Mouse (Mus musculus) CH12.LX (cell line): ENCODE measurements at regions not wholly inside any gene's neighbourhood (a gene's known extent, or its start where the extent isn't known, plus 50 kb on each side); places are given as distances from the start of the nearest gene placed in this dataset.

Source experiments
- DNase-seq: peaks from one replicate; pipeline ENCODE4 v3.0.0-alpha.2; 2013; ENCODE audit errors: extremely low read depth
- H3K27ac ChIP-seq: 2 replicates; pipeline ENCODE4 v1.5.1; 2012; ENCODE audit warnings: low read depth, mild to moderate bottlenecking, control low read depth, moderate library complexity; ENCODE audit not compliant: insufficient read depth
- H3K27me3 ChIP-seq: replicated peaks from 2 replicates; pipeline ENCODE3; 2012; ENCODE audit warnings: inconsistent platforms
- H3K36me3 ChIP-seq, 2 experiments: replicated peaks in 1 of 2; 2 replicates each; pipeline versions ENCODE3 to v1.6.1; 2012; ENCODE audit warnings: inconsistent platforms in 1 of 2, low read length in 1 of 2, mild to moderate bottlenecking in 1 of 2, mixed read lengths in 1 of 2, moderate library complexity in 1 of 2; ENCODE audit not compliant: control insufficient read depth in 1 of 2, insufficient read depth in 1 of 2
- H3K4me1 ChIP-seq, 2 experiments: 2 replicates each; pipeline ENCODE4 v1.6.1; 2012; ENCODE audit warnings: inconsistent platforms in 1 of 2, moderate library complexity in 1 of 2; ENCODE audit not compliant: insufficient read depth in 2 of 2, control insufficient read depth in 1 of 2
- H3K4me2 ChIP-seq: 2 replicates; pipeline ENCODE4 v1.6.1; 2012; ENCODE audit warnings: low read depth, mild to moderate bottlenecking, control low read depth; ENCODE audit not compliant: poor library complexity, insufficient read depth, severe bottlenecking
- H3K4me3 ChIP-seq, 3 experiments: fragments of 150-350 bp in 1 of 3; sonication (generic) in 1 of 3; replicated peaks in 1 of 3; 2 replicates each; pipeline versions ENCODE3 to v1.5.1; 2011 to 2012; ENCODE audit warnings: low read depth in 2 of 3, low read length in 2 of 3, mild to moderate bottlenecking in 2 of 3, moderate library complexity in 2 of 3, control low read depth in 1 of 3, improper control_type of control experiment in 1 of 3, inconsistent platforms in 1 of 3, mixed read lengths in 1 of 3; ENCODE audit not compliant: poor library complexity in 1 of 3
- H3K79me2 ChIP-seq: replicated peaks from 2 replicates; pipeline ENCODE4 v1.6.1; 2012; ENCODE audit warnings: mild to moderate bottlenecking, moderate library complexity; ENCODE audit not compliant: control insufficient read depth, poor library complexity, insufficient read depth, severe bottlenecking; ENCODE audit errors: extremely low read depth
- H3K9ac ChIP-seq: 2 replicates; pipeline ENCODE4 v1.6.1; 2012; ENCODE audit warnings: low read depth, mild to moderate bottlenecking, control low read depth, moderate library complexity; ENCODE audit not compliant: insufficient read depth
- H3K9me3 ChIP-seq: replicated peaks from 2 replicates; pipeline ENCODE3; 2012; ENCODE audit warnings: low read length, inconsistent platforms, mixed read lengths
- ELF1 ChIP-seq: IDR thresholded peaks from 2 replicates; pipeline ENCODE4 v1.6.1; 2014; ENCODE audit warnings: low read depth, mild to moderate bottlenecking, inconsistent platforms, low read length, improper control_type of control experiment
- GABPA ChIP-seq: IDR thresholded peaks from 2 replicates; pipeline ENCODE4 v1.6.1; 2012; ENCODE audit warnings: low read depth, low read length, improper control_type of control experiment, inconsistent platforms; ENCODE audit not compliant: insufficient replicate concordance
- HCFC1 ChIP-seq: IDR thresholded peaks from 2 replicates; pipeline ENCODE4 v1.6.1; 2012; ENCODE audit warnings: low read depth, mild to moderate bottlenecking, inconsistent platforms, low read length, improper control_type of control experiment
- JUN ChIP-seq: IDR thresholded peaks from 2 replicates; pipeline ENCODE4 v1.6.1; 2011; ENCODE audit warnings: low read depth, mild to moderate bottlenecking, low read length, improper control_type of control experiment, moderate library complexity; ENCODE audit not compliant: insufficient read depth
- JUND ChIP-seq: conservative IDR thresholded peaks from 2 replicates; pipeline ENCODE4 v1.6.1; 2011; ENCODE audit warnings: low read depth, low read length, improper control_type of control experiment
- KAT2A ChIP-seq: IDR thresholded peaks from 2 replicates; pipeline ENCODE4 v1.6.1; 2012; ENCODE audit warnings: low read length, improper control_type of control experiment, inconsistent platforms; ENCODE audit not compliant: insufficient replicate concordance
- MAX ChIP-seq: IDR thresholded peaks from 2 replicates; pipeline ENCODE4 v1.6.1; 2011; ENCODE audit warnings: low read length, improper control_type of control experiment
- MEF2A ChIP-seq: IDR thresholded peaks from 2 replicates; pipeline ENCODE4 v1.6.1; 2014; ENCODE audit warnings: low read depth, mild to moderate bottlenecking, inconsistent platforms, low read length, improper control_type of control experiment, borderline replicate concordance
- MXI1 ChIP-seq: IDR thresholded peaks from 2 replicates; pipeline ENCODE4 v1.6.1; 2011; ENCODE audit warnings: mild to moderate bottlenecking, low read depth, low read length, improper control_type of control experiment
- MYC ChIP-seq: IDR thresholded peaks from 2 replicates; pipeline ENCODE4 v1.6.1; 2011; ENCODE audit warnings: low read depth, mild to moderate bottlenecking, improper control_type of control experiment, low read length
- NELFE ChIP-seq: IDR thresholded peaks from 2 replicates; pipeline ENCODE4 v1.6.1; 2011; ENCODE audit warnings: low read depth, low read length, improper control_type of control experiment
- NRF1 ChIP-seq: IDR thresholded peaks from 2 replicates; pipeline ENCODE4 v1.6.1; 2014; ENCODE audit warnings: low read depth, mild to moderate bottlenecking, inconsistent platforms, low read length, improper control_type of control experiment, moderate library complexity
- PAX5 ChIP-seq: IDR thresholded peaks from 2 replicates; pipeline ENCODE4 v1.6.1; 2012; ENCODE audit warnings: low read length, inconsistent platforms, mixed read lengths
- POLR2AphosphoS2 ChIP-seq: IDR thresholded peaks from 2 replicates; pipeline ENCODE4 v1.6.1; 2011; ENCODE audit warnings: low read depth, low read length, improper control_type of control experiment
- RCOR1 ChIP-seq: conservative IDR thresholded peaks from 2 replicates; pipeline ENCODE4 v1.6.1; 2012; ENCODE audit warnings: low read depth, mild to moderate bottlenecking, inconsistent platforms, low read length, improper control_type of control experiment
- SMC3 ChIP-seq: IDR thresholded peaks from 2 replicates; pipeline ENCODE4 v1.6.1; 2011; ENCODE audit warnings: low read depth, low read length, improper control_type of control experiment
- TBP ChIP-seq: conservative IDR thresholded peaks from 2 replicates; pipeline ENCODE4 v1.6.1; 2011; ENCODE audit warnings: low read depth, low read length, improper control_type of control experiment
- TCF12 ChIP-seq: IDR thresholded peaks from 2 replicates; pipeline ENCODE4 v1.6.1; 2014; ENCODE audit warnings: low read depth, mild to moderate bottlenecking, inconsistent platforms, low read length, improper control_type of control experiment
- ZC3H11A ChIP-seq: IDR thresholded peaks from 2 replicates; pipeline ENCODE4 v1.6.1; 2012; ENCODE audit warnings: low read depth, mild to moderate bottlenecking, inconsistent platforms, low read length, improper control_type of control experiment
- ZMIZ1 ChIP-seq: IDR thresholded peaks from 2 replicates; pipeline ENCODE4 v1.6.1; 2012; ENCODE audit warnings: low read depth, mild to moderate bottlenecking, inconsistent platforms, low read length, improper control_type of control experiment
- dilution Hi-C: fragments of 300-500 bp; cut with MboI; formaldehyde crosslinking; loops from 2 replicates; pipeline ENCODE4 v1.14.3; 2020; ENCODE audit warnings: low sequenced_read_pairs; ENCODE audit not compliant: extremely low pct_unique_long_range_greater_than_20kb, extremely low pct_ligation_motif_present
- in situ Hi-C: fragments of 300-500 bp; cut with MboI; formaldehyde crosslinking; loops from 3 replicates; pipeline ENCODE4 v1.14.3; 2019; ENCODE audit warnings: low sequenced_read_pairs, low pct_ligation_motif_present, low pct_unique_long_range_greater_than_20kb, mixed read lengths

DNA sequence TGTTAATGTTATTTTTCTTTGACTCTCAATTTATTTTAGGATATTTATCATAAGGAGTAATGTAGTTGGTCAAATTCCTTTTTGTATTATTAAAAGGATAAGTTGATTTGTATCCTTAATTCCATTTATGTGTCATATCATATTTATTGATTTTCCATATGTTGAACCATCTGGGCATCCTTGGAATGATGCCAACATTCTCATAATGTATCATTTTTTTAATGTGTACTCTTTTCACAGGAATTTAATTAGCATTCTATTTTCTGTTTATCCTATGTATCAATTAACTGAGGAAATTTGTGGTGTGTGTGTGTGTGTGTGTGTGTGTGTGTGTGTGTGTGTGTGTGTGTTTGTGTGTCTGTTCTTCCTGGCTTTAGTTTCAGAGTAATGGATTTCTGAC is 779.6 kb downstream of the Pcdh7 start:
- no peak for DNase-seq
- Histone ChIP-seq H3K4me3 (no peak overlapping the region), H3K36me3 (no peaks in the 10 kb centered on the region), H3K27me3 (no peaks in the 10 kb centered on the region), H3K27ac (no peak overlapping the region)
- TF ChIP-seq PAX5 = no peak
- no peak for TF ChIP-seq MXI1
- TF ChIP-seq MYC = no peak
- no peak for TF ChIP-seq MEF2A
- TF ChIP-seq KAT2A = no peak
- TF ChIP-seq HCFC1 = no peak
- no peak for TF ChIP-seq JUND
- TF ChIP-seq ZMIZ1 = no peak
- TF ChIP-seq TCF12 = no peak
- TF ChIP-seq NRF1 = no peak
- TF ChIP-seq NELFE = no peak
- no peak for TF ChIP-seq POLR2AphosphoS2
- TF ChIP-seq, all 38 proteins: peak for 0
- in situ Hi-C loops (no loop called here), dilution Hi-C loops (no loop called here)
- Histone ChIP-seq H3K79me2 (no peaks in the 10 kb centered on the region), H3K9me3 (peaks cover 3% of the 10 kb centered on the region), H3K4me2 (no peak overlapping the region), H3K4me1 (no peaks in the 10 kb centered on the region), H3K9ac (no peak overlapping the region)

DNA sequence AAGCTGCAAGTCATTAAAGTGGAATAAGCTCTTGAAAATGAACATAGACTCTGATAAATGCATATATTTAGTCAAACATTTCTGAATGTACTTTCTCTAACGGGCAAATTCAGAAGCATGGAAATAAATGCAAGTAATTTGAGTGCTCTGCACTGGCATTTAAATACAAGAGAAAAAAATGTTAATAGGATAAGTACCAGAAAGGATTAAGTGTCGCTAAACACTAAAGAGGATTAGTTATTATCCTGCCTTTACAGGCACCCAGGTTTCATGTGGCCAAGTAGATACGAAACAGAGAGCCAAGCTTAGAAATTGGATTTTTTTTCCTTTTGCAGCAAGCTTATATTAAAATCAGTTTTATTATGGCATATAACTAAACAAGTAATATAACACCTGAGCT is 813.8 kb downstream of the Pcdh7 start:
- peaks cover 19% of the 10 kb centered on the region for H3K9me3 ChIP-seq
- H3K4me2 ChIP-seq = no peak overlapping the region
- no peak overlapping the region for H3K27ac ChIP-seq
- no peaks in the 10 kb centered on the region for H3K4me1 ChIP-seq
- no peak overlapping the region for H3K9ac ChIP-seq
- dilution Hi-C loops = no loop called here
- no peak for DNase-seq
- no peak overlapping the region for H3K4me3 ChIP-seq
- in situ Hi-C loops = no loop called here
- TF ChIP-seq TBP (no peak), SMC3 (no peak), MYC (no peak), RCOR1 (no peak), HCFC1 (no peak)
- H3K36me3 ChIP-seq = no peaks in the 10 kb centered on the region
- H3K27me3 ChIP-seq = no peaks in the 10 kb centered on the region
- no peaks in the 10 kb centered on the region for H3K79me2 ChIP-seq

DNA sequence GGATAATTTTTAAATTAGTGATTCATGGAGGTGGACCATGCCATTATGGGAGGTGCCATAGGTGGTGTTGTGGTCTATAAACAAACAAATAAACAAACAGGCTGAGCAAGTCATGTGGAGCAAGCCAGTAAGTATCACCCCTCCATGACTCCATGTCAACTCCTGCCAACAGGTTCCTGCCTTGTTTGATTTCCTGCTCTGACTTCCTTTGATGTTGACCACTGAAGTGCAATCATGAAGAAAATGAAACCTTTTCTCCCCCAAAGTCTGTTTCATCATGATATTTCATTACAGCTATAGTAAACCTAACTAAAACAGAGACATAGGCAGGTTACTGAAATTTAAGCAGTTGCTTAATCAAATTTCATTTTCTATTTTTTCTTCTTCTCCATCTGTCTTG is 839.0 kb downstream of the Pcdh7 start:
- Histone ChIP-seq H3K4me1 (no peaks in the 10 kb centered on the region), H3K9ac (no peak overlapping the region), H3K9me3 (peaks cover 12% of the 10 kb centered on the region), H3K4me3 (no peak overlapping the region), H3K27me3 (no peaks in the 10 kb centered on the region), H3K36me3 (no peaks in the 10 kb centered on the region), H3K27ac (no peak overlapping the region), H3K79me2 (no peaks in the 10 kb centered on the region), H3K4me2 (no peak overlapping the region)
- in situ Hi-C loops = no loop called here
- DNase-seq = no peak
- dilution Hi-C loops = no loop called here
- TF ChIP-seq MAX = no peak
- no peak for TF ChIP-seq JUN
- TF ChIP-seq NRF1 = no peak
- no peak for TF ChIP-seq GABPA
- TF ChIP-seq ZC3H11A = no peak
- no peak for TF ChIP-seq ELF1
- no peak for TF ChIP-seq RCOR1
